Mouse (Mus musculus) hindbrain, postnatal 0 days (tissue): ENCODE data around the gene Slirp. TPM values are rescaled to one million over a fixed set of nuclear protein-coding genes. Genes with fewer than 3 reads are reported as not detected.

Source experiments
- microRNA-seq, 2 experiments: library from miRNA; unstranded; fragments of <30 nt; microRNA quantifications; one replicate each; pipeline ENCODE4; 2016
- polyA plus RNA-seq: library from polyadenylated mRNA; unstranded; fragments of >200 nt; fragmentation: Nextera tagmentation; extraction: Ambion mirVana; gene quantifications from 2 replicates; pipeline ENCODE4 v1.2.1, GENCODE M21; 2015
- total RNA-seq: library from RNA; depleted of rRNA; stranded (reverse); fragments of >200 nt; gene quantifications from 2 replicates; pipeline ENCODE4 v1.2.3, GENCODE M21; 2014; rRNA removed

Slirp gene
- total and polyA plus RNA-seq, 2 experiments from 2014 or later: 159 to 224 TPM

Small RNA genes within 50 kb of the gene (microRNA-seq; reads per million reads assigned to microRNA genes)
- 86.6 to 114 reads per million in 2 experiments for gene Mir3068

Other genes starting within 250 kb of the Slirp start
- 0.10 and 0.83 TPM in 2 replicates for gene Samd15, start 244.2 kb upstream of the Slirp start, total RNA-seq
- gene Samd15, start 244.2 kb upstream of the Slirp start, polyA plus RNA-seq: 2.3 TPM in 2 replicates
- gene Tmed8, start 243.4 kb upstream of the Slirp start, total RNA-seq: 13.7 and 14.0 TPM in 2 replicates
- gene Tmed8, start 243.4 kb upstream of the Slirp start, polyA plus RNA-seq: 3.4 and 3.9 TPM in 2 replicates
- gene Noxred1, start 205.2 kb upstream of the Slirp start, total RNA-seq: 0.84 TPM in 1 of 2 replicates, not detected in the other
- 0.48 TPM in 2 replicates for gene Noxred1, start 205.2 kb upstream of the Slirp start, polyA plus RNA-seq
- 51.6 and 61.3 TPM in 2 replicates for gene Vipas39, start 177.6 kb upstream of the Slirp start, total RNA-seq
- gene Vipas39, start 177.6 kb upstream of the Slirp start, polyA plus RNA-seq: 49.8 and 50.5 TPM in 2 replicates
- 75.0 and 102 TPM in 2 replicates for gene Ahsa1, start 177.4 kb upstream of the Slirp start, total RNA-seq
- 177 and 178 TPM in 2 replicates for gene Ahsa1, start 177.4 kb upstream of the Slirp start, polyA plus RNA-seq
- 2.1 and 6.1 TPM in 2 replicates for gene Ism2, start 144.2 kb upstream of the Slirp start, total RNA-seq
- gene Ism2, start 144.2 kb upstream of the Slirp start, polyA plus RNA-seq: 1.5 and 1.9 TPM in 2 replicates
- 32.8 and 38.0 TPM in 2 replicates for gene Sptlc2, start 55.5 kb upstream of the Slirp start, total RNA-seq
- 86.9 and 88.7 TPM in 2 replicates for gene Sptlc2, start 55.5 kb upstream of the Slirp start, polyA plus RNA-seq
- 23.0 and 25.8 TPM in 2 replicates for gene Alkbh1, start 121 bp downstream of the Slirp start, total RNA-seq
- 41.3 and 41.9 TPM in 2 replicates for gene Alkbh1, start 121 bp downstream of the Slirp start, polyA plus RNA-seq
- gene Snw1, start 28.4 kb downstream of the Slirp start, total RNA-seq: 25.5 and 35.8 TPM in 2 replicates
- gene Snw1, start 28.4 kb downstream of the Slirp start, polyA plus RNA-seq: 88.7 and 91.1 TPM in 2 replicates
- gene Gm5788, start 50.8 kb downstream of the Slirp start, total RNA-seq: not detected in 2 replicates
- not detected in 2 replicates for gene Gm5788, start 50.8 kb downstream of the Slirp start, polyA plus RNA-seq
- not detected in 2 replicates for gene Gm8300, start 70.4 kb downstream of the Slirp start, total RNA-seq
- gene Gm8300, start 70.4 kb downstream of the Slirp start, polyA plus RNA-seq: not detected in 2 replicates
- not detected in 2 replicates for gene Oog1, start 158.8 kb downstream of the Slirp start, total RNA-seq
- not detected in 2 replicates for gene Oog1, start 158.8 kb downstream of the Slirp start, polyA plus RNA-seq
- not detected in 2 replicates for gene Gm4027, start 175.0 kb downstream of the Slirp start, total RNA-seq
- gene Gm4027, start 175.0 kb downstream of the Slirp start, polyA plus RNA-seq: not detected in 2 replicates
- not detected in 2 replicates for gene Gm16381, start 200.7 kb downstream of the Slirp start, total RNA-seq
- gene Gm16381, start 200.7 kb downstream of the Slirp start, polyA plus RNA-seq: not detected in 2 replicates